Mouse (Mus musculus): Measurements from ENCODE around the gene Igfbp7.

Gene Igfbp7

GRCm38 (mm10) chr5:77340033-77340432 is 67.8 kb downstream of the Igfbp7 start:
- DNase-seq = no peak

GRCm38 (mm10) chr5:77330154-77330553 is 77.7 kb downstream of the Igfbp7 start:
- DNase-seq = no peak

DNA sequence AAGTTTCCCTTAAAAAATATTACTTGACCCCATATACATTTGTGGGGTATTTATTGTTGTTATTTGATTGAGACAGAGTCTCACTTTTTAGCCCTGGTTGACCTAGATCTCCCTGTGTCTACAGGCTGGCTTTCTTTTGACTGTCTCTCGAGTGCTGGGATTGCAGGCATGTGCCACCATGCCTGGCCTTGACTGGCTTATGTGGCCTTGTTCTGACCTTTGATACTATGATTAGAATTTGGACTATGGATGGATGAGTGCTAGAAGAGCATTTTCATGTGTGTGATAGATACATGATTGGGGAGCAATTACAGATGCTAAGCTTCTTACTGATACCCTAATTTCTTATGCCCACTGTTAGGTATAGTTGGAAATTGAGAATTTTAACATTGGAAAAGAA is 82.9 kb downstream of the Igfbp7 start:
- DNase-seq = no peak

GRCm38 (mm10) chr5:77314986-77315385 is 92.9 kb downstream of the Igfbp7 start:
- DNase-seq = no peak

GRCm38 (mm10) chr5:77314206-77314605 is 93.6 kb downstream of the Igfbp7 start:
- no peak for DNase-seq

DNA sequence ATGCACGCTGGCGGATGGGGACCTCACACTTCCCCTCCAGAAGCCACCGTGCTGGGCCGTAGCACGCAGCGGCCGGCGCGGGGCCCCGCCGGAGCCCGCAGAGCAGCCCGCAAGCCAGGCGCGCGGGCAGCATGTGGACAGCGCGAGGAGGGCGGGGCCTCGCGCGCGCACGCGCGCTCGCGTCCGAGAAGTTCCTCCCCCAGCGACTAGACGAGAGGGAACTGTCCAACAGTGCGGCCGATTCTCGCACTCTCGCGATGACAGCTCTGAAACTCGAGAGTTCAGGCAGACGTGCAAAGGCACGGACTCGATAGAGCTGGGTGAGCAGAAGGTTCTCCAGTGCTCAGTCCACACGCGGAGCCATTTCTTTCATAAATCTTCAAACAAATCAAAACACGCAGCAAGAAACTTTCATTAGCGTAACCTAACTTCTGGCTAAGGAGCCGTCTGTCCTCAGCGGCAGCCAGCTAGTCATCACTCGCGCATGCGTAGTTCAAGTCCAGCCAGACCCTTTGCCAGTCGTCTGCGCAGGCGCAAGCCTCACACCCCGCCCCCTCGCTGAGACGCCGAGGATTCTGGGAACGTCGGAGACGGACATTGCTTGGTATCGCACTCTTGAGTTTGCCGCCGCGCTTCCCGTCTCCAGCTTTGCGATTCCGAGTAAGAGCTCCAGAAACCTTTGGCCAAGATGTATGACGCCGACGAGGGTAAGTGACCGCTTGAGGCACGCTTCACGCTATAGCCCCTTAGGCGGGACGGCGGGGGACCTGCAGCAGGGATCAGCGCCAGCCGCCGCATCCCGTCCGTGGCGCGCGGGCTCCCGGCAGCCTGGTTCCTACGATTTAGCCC is 97.7 kb downstream of the Igfbp7 start, which contains the start of the genes Noa1 and Polr2b:
Noa1 (minus strand) TSS at position 161 of the 849 bp plus-strand sequence.
Polr2b (plus strand) TSS at position 224 of the 849 bp plus-strand sequence.
- peak; percentile 99 for DNase-seq

DNA sequence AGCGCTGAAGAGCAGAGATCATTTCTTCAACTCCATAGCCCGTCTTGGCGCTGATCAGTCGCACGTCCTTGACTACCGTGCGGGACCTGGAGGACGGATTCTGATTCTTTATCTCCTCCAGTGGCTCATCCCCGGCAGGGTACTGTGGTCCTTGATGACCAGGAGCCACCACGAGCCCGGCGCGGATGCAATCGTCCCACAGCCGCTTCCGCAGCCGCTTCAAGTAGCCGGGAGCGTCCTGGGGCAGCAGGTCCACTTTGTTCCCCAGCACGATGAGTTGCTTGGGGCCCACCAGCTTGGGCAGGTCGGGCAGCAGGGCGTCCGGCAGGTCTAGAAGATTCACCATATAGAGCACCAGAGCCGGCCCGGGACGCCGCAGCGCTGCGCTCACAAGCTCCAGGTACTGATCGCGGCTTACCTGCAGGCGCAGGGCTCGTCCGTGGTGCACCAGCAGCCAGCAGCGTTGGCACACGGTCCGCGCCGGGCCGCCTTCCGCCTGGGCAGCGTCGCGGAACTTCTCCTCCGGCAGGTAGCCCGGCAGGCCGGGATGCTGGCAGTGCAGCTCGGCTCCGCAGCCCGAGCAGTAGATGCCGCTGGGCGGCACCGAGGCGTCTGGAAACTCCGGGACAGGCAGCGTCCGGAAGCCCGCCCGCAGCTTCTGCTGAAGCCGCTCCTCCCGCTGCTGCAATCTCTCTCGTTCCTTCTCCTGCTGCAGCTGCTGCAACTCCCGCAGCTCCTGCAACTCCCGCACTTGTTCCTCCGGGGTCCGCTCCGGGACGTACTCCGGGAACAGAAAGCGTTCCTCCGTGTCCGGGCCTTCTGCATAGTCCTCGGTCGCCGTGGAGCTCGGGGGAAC is 98.6 kb downstream of the Igfbp7 start:
- DNase-seq = no peak

- no peak for DNase-seq
Observed at GRCm38 (mm10) chr5:77307821-77308553, 99.9 kb downstream of the Igfbp7 start.

DNA sequence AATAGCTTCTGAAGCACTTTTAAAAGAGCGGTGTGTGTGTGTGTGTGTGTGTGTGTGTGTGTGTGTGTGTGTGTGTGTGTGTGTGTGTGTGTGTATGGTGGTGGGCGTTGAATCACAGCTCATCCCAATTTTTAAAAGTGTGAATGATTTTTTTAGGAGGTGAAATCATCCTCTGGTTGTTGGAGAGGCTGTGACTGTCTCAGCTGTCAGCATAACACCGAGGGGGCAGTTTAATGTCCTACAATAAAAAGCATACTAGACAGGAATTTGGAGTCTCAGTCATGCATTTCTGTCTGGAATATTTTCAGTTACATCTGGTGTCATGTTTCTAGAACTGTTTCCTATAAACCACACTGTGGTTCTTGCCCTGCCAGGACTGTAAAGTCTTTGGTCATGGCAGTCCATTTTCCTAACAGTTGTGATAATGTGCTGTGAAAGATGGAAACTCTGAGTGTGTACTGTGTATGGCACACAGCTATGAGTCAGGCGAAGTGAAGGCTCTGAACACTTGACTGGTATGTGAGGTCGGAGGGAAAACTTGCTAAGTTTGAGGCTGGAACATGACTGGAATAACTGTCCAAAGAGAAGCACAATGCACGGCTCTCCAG is 106.4 kb downstream of the Igfbp7 start:
- DNase-seq = no peak

DNA sequence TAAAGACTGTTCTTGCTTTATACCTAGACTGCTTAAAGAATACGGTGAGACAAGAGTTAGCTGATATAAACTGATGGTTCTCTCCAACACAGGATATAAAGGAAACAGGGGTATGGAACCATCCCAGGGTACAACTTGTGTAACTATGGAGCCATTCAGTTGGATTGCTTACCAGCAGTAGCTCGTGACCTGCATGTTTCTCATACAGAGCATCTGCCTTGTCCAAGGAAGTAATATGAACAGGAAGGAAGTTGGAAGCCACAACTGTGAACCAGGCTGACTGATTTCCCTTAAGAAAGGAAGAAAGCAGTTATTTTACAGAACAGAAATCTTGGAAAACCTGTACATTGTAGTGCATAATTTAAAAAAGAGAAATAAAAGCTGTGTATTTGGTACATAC is 108.4 kb downstream of the Igfbp7 start:
- DNase-seq = no peak

Measured in retina, postnatal 1 day (tissue).